Mouse (Mus musculus): Measurements from ENCODE around the gene Pank4. TPM values are rescaled to one million over a fixed set of nuclear protein-coding genes. Genes with fewer than 3 reads are reported as not detected.

The Pank4 gene
- polyA plus RNA-seq, 1 experiment: 40.0 TPM

GRCm38 (mm10) chr4:154936542-154937255, 27.2 kb upstream of the Pank4 start:
- no peak for TF ChIP-seq GATA1 (IDR thresholded peaks at IDR 0.05; ENCODE audit: low read length)

GRCm38 (mm10) chr4:154937746-154938145, 26.2 kb upstream of the Pank4 start:
- no peak for TF ChIP-seq GATA1 (IDR thresholded peaks at IDR 0.05; ENCODE audit: low read length)

DNA sequence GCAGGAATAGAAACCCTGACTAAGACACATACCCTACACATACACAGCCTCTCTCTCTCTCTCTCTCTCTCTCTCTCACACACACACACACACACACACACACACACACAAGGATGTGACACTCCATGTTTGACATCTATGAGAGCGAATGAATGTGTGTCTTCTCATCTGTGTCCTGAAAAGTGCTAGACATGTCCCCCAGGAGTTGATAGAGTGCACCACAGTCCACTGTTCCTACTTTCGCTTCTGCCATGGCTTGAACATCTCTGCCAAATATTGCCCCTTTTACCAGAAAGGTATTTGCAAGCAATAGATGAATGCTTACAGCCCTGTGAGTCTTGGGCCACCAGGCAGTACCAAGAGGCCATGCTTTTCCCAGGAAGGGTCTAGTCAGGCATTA, 23.8 kb upstream of the Pank4 start:
- no peak for TF ChIP-seq GATA1 (IDR thresholded peaks at IDR 0.05; ENCODE audit: low read length)

GRCm38 (mm10) chr4:154941831-154942230, 22.1 kb upstream of the Pank4 start:
- TF ChIP-seq GATA1 (IDR thresholded peaks at IDR 0.05; ENCODE audit: low read length): no peak

- no peak for TF ChIP-seq GATA1 (IDR thresholded peaks at IDR 0.05; ENCODE audit: low read length)
These were observed 21.1 kb upstream of the Pank4 start for GRCm38 (mm10) chr4:154942632-154943322.

DNA sequence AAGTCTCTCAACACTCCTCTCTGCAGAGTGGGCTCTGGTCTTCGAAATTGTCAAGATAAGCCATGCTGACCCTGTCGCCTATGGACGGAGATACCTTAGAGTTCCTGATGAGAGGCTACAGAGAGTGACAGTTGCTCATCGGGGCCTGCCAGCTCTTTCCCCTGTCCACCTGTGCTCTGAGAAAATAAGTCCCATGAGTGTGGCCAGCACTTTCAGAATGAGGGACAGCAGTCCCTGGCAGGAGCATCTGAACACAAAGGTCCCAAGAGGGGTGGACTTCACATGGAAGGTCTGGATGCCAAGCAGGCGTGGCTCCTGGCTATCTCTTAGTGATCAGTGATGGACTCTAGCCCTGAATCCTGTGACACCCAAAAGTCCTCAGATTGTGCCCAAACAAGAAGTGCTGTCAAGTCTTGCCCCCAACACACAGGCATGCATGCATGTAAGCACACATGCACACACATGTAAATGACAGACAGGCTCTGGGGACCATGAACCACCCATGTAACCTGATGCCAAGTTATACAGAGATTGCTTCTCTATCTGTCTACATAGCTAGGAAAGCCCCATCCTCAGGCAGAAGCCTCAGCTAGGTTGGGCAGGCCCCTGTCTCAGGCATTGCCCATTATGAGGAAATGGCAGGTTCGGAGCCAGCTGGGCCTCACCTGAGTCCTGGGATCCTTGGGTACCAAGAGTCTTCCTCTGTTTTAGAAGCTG, 20.4 kb upstream of the Pank4 start:
- TF ChIP-seq GATA1 (IDR thresholded peaks at IDR 0.05; ENCODE audit: low read length): no peak

- TF ChIP-seq GATA1 (IDR thresholded peaks at IDR 0.05; ENCODE audit: low read length): no peak
These were observed 19.8 kb upstream of the Pank4 start for GRCm38 (mm10) chr4:154944121-154944590.

DNA sequence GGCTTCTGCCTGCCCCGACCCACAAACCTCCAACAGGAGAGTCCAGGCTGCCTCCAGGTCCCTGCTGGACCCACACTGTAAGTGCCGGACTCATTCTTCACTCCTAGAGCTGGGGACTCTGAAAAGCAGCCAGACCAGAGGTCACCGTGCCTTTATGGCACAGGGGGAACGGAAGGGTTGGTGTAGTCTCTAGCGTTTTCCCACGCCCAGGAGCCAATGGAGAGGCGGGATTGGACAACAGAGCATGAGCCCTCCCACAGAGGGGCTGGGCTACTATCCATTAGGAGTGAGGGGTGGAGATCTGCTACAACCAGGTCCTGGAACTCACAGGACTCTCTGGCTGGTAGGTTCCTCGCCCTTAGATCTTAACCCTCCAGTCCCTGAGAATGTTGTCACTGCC, 17.6 kb upstream of the Pank4 start:
- TF ChIP-seq GATA1 (IDR thresholded peaks at IDR 0.05; ENCODE audit: low read length): no peak

DNA sequence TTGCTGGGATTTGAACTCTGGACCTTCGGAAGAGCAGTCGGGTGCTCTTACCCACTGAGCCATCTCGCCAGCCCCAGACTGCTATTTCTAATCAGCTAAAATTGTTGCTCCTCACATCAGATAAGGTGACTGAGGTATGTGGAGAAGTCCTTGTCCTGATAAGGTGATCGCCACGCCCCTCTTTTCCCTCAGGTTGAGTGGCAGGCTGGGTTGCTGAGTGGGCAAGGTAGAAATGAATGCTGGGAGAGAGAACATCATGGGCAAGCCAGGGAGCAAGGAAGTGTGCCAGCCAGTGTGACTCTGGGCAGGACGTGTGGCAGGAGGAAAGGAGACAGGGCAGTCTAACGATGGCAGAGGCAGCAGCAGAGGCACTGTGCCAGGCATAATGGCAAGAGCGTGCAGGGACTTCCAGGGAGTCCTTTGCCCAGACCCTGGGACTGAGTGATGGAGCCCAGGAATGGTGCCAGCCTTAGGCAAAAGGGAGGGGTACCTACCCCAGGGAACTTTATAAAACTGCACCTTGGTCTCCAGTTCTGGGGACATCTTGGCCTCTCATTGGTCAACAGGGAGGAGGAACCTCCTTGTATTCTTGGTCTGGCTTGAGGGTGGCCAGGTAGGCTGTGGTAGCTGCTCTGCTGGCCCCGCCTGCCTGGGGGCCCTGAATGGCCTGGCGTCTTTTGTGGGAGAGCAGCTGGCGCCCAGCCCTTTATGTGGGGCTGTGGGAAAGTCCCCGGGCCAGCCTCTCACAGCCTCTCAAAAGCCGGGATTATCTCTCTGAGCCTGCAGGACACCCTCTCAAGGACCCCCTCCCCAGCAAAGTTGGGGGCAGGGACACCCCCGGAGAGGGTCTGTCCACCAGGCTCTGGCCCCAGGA, 15.6 kb upstream of the Pank4 start:
- TF ChIP-seq GATA1 (IDR thresholded peaks at IDR 0.05; ENCODE audit: low read length): no peak

GRCm38 (mm10) chr4:154948940-154949588, 14.9 kb upstream of the Pank4 start:
- TF ChIP-seq GATA1 (IDR thresholded peaks at IDR 0.05; ENCODE audit: low read length): no peak

DNA sequence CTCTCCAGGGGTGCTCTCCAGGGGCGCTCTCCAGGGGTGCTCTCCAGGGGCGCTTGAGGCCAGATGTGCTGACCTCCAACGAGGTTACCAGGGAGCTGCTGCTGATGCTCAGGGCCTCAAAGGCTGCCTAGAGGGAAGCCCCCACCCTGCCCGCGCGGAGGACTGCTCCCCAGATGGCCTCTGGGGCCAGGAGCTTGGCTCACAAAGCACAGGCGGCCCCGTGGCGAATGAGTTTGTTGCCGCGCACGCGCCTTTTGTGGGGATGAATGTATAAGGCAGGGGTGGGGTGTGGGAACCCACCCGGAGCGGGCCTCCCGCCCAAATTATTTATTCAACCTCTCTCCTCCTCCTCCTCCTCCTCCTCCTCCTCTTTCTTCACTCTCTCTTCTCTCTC, 14.3 kb upstream of the Pank4 start:
- TF ChIP-seq GATA1 (IDR thresholded peaks at IDR 0.05; ENCODE audit: low read length): no peak

DNA sequence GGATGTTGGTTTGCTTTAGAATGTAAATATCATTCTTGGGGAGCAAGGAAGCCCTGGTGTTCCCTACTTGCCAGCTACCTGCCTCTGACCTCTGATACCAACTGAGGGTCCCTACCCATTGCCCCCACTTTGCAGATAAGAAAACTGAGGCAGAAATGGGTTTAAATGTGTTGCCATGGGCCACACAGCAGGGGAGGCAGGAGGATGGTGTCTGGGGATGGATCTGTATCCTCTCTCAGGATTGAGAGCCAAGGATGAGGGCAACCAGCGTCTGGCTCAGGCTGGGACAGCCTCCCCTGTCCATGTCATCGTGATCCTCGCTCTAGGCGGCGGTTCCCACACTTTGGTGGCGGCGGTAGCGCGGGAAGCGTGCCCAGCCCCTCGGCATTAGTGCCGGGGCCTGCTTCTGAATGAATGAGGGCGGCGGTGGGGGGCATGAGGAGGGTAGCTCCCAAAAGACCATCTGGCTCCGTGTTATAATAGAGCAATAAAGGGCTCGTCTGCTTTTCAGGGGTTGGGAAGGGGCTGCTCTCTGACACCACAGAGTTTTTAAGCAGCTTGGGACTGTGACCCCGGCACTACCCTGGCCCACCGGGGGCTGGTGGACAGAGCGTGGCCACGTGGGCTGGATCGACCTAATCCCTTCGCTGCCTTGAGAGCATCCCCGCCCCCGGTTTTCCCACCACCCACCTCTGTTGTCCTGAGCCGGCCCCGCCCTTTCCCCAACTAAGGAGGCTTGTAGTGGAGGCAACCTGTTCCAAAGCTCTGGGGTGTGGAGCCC, 11.3 kb upstream of the Pank4 start:
- TF ChIP-seq GATA1 (IDR thresholded peaks at IDR 0.05; ENCODE audit: low read length): no peak

DNA sequence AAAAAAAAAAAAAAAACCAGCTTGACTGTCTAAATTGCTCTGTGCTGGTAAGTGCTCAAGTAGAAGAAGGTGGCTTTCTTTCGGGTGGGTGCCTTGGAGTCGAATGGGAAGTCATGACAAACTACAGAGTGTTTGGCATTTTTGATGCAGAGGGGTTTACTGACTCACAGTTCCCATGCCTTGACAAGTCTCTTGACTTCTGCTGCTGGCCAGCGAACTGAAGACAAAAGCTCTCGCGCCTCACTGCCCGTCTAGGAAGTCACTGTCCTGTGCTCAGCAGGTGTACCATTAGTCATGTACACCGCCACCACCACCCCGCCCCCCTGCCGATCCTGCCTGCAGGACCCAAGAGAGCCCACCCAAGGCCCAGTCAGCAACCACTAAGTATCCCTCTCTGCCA, 7.3 kb upstream of the Pank4 start:
- TF ChIP-seq GATA1 (IDR thresholded peaks at IDR 0.05; ENCODE audit: low read length): no peak

Data from G1E-ER4 (cell line).